Mouse (Mus musculus) testis, adult 2 months (tissue): Measurements from ENCODE around the gene Ccl22. TPM values are rescaled to one million over a fixed set of nuclear protein-coding genes. Genes with fewer than 3 reads are reported as not detected.

ENCODE experiments used
- H3K27ac ChIP-seq: fragments of 200-500 bp; 2 replicates; pipeline ENCODE4 v1.5.1; 2012; ENCODE audit warnings: low read depth, low read length; ENCODE audit not compliant: control insufficient read depth, insufficient read depth
- H3K27me3 ChIP-seq: fragments of 200-500 bp; 2 replicates; pipeline ENCODE4 v1.6.1; 2012; ENCODE audit warnings: mild to moderate bottlenecking, low read length, moderate library complexity; ENCODE audit not compliant: control insufficient read depth, insufficient read depth
- H3K36me3 ChIP-seq: fragments of 200-500 bp; 2 replicates; pipeline ENCODE4 v1.6.1; 2012; ENCODE audit warnings: mild to moderate bottlenecking, low read length; ENCODE audit not compliant: control insufficient read depth, insufficient read depth
- H3K4me1 ChIP-seq: fragments of 200-500 bp; 2 replicates; pipeline ENCODE4 v1.6.1; 2012; ENCODE audit warnings: low read length; ENCODE audit not compliant: control insufficient read depth, insufficient read depth
- H3K4me3 ChIP-seq: fragments of 200-500 bp; 2 replicates; pipeline ENCODE4 v1.5.1; 2012; ENCODE audit warnings: low read depth, mild to moderate bottlenecking, low read length, moderate library complexity, mixed read lengths; ENCODE audit not compliant: control insufficient read depth
- CTCF ChIP-seq: fragments of 200-500 bp; IDR thresholded peaks from 2 replicates; pipeline ENCODE4 v1.5.1; 2012; ENCODE audit warnings: low read depth, mild to moderate bottlenecking, inconsistent platforms, low read length, moderate library complexity; ENCODE audit not compliant: control insufficient read depth, insufficient read depth, insufficient replicate concordance
- POLR2A ChIP-seq: fragments of 200-500 bp; IDR thresholded peaks from 2 replicates; pipeline ENCODE4 v1.6.1; 2012; ENCODE audit warnings: low read depth, mild to moderate bottlenecking, inconsistent platforms, low read length, moderate library complexity; ENCODE audit not compliant: control insufficient read depth
- polyA plus RNA-seq: library from polyadenylated mRNA; depleted of rRNA; stranded (reverse); fragments of >200 nt; gene quantifications from 2 replicates; pipeline ENCODE4 v1.2.3, GENCODE M21; 2012

The Ccl22 gene
- polyA plus RNA-seq, 1 experiment: 9.5 TPM

DNA sequence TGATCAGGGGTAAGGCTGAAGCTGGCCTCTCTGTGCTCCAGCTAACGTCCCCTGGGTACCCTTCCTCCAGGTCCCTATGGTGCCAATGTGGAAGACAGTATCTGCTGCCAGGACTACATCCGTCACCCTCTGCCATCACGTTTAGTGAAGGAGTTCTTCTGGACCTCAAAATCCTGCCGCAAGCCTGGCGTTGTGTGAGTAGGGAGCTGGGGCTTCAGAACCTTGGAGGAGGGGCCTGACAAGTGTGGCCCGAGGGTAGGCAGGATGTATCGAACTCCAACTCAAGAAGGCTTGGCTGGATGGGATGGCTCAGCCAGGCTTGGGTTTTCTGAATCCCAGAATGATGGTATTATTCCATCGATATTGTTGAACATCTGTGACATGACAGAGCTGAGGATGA is 1.4 kb downstream of the Ccl22 start:
- Histone ChIP-seq H3K36me3 (no peaks in the 10 kb centered on the region), H3K27me3 (no peaks in the 10 kb centered on the region), H3K4me3 (no peak overlapping the region), H3K27ac (no peak overlapping the region), H3K4me1 (peaks cover 2% of the 10 kb centered on the region; the same call in 1 of the 2 replicates)
- TF ChIP-seq CTCF (no peak), POLR2A (no peak)

DNA sequence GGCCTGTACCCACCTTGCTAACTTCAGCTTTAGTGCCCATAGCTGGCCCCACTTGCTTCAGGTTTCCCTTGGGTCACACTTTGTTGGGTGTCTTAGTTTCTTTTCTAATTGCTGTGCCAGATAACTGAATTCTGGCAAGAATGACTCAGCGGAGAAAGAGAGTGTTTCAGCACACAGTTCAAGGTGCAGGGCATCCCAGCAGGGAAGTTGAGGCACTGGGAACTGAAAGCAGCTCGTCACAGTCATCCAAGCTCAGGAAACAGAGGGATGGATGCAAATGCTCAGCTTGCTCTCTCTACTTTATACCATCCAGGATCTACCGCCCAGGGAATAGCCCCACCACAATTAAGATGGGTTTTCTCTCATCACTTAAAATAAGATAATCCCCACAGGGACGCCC is 3.0 kb downstream of the Ccl22 start:
- no peak for TF ChIP-seq CTCF
- TF ChIP-seq POLR2A: no peak
- Histone ChIP-seq H3K27ac (no peak overlapping the region), H3K36me3 (no peaks in the 10 kb centered on the region), H3K4me3 (no peak overlapping the region), H3K27me3 (no peaks in the 10 kb centered on the region), H3K4me1 (peaks cover 2% of the 10 kb centered on the region; the same call in 1 of the 2 replicates)

DNA sequence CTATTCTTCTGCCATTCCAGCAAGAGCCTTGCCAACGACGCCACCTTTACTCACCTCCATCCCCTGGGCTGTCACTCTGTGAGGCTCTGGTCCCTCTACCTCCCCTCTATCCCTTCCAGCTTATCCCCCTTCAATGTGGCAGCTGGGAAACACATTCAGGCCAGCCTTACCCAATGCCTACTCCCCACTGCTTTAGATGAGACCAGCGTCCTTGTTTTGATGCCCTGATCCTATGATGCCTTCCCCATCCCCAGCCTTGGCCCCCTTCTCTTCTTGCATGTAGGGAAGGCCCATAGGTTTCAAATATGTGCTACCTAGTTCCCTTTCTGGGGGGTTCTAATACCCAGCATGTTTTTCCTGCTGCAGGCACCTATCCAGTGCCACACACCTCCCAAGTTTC is 4.6 kb downstream of the Ccl22 start:
- H3K27ac ChIP-seq: no peak overlapping the region
- H3K27me3 ChIP-seq: no peaks in the 10 kb centered on the region
- H3K4me1 ChIP-seq: peaks cover under 1% of the 10 kb centered on the region; the same call in 1 of the 2 replicates
- no peaks in the 10 kb centered on the region for H3K36me3 ChIP-seq
- no peak overlapping the region for H3K4me3 ChIP-seq
- TF ChIP-seq CTCF: no peak
- TF ChIP-seq POLR2A: no peak

DNA sequence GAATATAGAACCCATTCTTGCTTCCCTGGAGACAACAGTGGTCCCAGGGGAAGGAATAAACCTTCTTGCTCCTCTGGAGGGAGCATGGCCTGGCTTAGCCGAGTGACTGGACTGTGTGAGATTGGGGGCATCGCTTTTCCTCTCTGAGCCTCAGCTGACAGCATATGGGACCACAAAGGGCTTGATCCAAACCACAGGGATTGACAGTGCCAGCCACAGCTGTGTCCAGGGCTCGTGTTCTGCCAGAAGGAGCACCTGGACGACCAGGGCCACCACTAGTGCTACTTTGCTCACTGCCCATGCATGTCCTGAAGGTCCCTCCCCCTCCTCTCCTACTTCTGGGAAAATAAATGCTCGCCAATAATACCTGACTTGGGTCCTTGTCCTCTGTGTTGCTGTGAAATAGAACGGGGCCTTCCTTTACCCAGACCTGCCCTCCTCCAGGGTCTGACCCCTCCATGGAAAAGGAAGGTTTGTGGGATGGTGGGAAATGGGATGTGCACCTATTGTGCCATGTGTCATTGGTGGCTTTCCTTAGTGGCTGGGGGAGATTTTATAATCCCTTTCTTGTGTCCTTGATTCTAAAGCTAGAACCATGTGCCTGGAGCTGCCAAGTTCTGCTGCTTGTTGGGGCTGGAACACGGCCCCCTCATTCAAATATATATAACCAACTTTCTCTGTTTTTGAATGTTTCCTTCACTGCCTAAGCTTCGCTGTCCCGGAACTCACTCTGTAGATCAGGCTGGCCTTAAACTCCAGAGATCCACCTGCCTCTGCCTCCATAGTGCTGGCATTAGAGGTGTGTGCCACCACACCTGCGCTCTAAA is 5.8 kb downstream of the Ccl22 start:
- Histone ChIP-seq H3K4me1 (no peaks in the 10 kb centered on the region), H3K27ac (no peak overlapping the region), H3K4me3 (no peak overlapping the region), H3K27me3 (no peaks in the 10 kb centered on the region), H3K36me3 (no peaks in the 10 kb centered on the region)
- TF ChIP-seq CTCF (no peak), POLR2A (no peak)

DNA sequence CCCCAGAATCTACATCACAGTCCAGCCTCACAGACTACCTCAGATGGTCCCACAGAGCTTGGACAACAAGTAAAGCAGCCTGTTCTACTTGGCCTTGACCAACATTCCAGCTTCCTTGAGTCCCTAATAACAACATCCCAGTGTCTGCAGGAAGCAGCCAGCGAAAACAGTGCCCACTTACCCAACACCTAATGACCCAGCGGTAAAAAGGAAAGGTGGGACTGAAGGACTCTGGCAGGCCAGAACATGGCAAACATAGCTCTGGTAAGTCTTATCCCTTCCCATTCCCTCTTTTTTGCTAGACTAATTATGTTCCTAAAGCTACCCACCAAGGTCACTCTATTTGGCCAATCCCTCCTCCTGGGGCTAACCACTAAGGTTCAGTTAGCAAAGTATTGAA is 8.6 kb downstream of the Ccl22 start:
- no peaks in the 10 kb centered on the region for H3K4me1 ChIP-seq
- no peaks in the 10 kb centered on the region for H3K36me3 ChIP-seq
- H3K27me3 ChIP-seq: no peaks in the 10 kb centered on the region
- no peak overlapping the region for H3K4me3 ChIP-seq
- H3K27ac ChIP-seq: no peak overlapping the region
- TF ChIP-seq POLR2A (no peak), CTCF (no peak)

DNA sequence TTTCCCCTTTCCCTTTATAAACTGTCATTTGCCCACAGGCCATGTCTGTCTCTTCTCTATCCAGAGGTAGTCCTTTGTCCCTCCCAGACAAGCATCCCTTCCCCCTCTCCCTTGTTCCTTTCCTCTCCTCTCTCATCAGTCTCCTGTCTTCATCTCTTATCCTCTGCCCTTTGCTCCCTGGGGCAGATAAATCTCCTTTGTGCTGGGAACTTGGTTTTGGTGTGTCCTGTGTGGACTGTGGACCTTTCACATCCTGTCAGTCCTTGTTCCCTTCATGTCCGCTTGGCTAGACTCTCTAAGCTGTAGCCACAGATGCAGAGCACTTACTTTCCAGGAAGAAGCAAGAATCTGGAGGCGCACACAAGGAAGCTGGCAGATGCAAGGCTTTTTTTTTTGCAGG is 9.1 kb downstream of the Ccl22 start:
- no peaks in the 10 kb centered on the region for H3K36me3 ChIP-seq
- no peaks in the 10 kb centered on the region for H3K4me1 ChIP-seq
- H3K27me3 ChIP-seq: no peaks in the 10 kb centered on the region
- no peak overlapping the region for H3K27ac ChIP-seq
- no peak overlapping the region for H3K4me3 ChIP-seq
- TF ChIP-seq POLR2A (no peak), CTCF (no peak)

DNA sequence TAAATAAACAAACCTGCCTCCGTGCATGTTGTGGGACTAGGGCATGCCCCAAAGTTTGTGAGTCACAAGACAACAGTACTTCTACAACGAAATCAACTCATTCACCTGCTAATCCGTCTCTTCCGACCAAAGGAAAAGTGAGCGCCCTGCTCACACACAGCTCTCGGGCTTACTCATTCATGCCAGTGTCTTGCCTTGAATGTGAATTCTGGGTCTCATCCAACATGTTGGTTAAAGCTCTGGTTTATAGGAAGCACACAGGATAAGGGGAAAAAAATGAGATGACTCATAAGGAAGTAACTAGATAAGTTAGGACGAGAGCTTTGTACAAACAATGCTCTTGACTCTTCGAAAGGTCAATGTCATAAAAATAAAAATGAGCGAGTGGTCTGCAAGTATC is 21.6 kb downstream of the Ccl22 start:
- Histone ChIP-seq H3K36me3 (no peaks in the 10 kb centered on the region), H3K4me3 (no peak overlapping the region)
- TF ChIP-seq POLR2A (no peak), CTCF (no peak)

More for the DNA sequence above, 21.6 kb downstream of the Ccl22 start:
- Histone ChIP-seq H3K27ac (no peak overlapping the region), H3K27me3 (no peaks in the 10 kb centered on the region), H3K4me1 (peaks cover 8% of the 10 kb centered on the region)
